Mouse (Mus musculus) C2C12 (cell line): Measurements from ENCODE around the gene 2810004N23Rik.

Experiments used
- CEBPB ChIP-seq: IDR thresholded peaks from one replicate; pipeline ENCODE4 v1.6.1; 2011; ENCODE audit warnings: low read depth, mild to moderate bottlenecking, control low read depth, moderate library complexity
- CTCF ChIP-seq: IDR thresholded peaks from one replicate; pipeline ENCODE4 v1.5.1; 2011; ENCODE audit not compliant: control insufficient read depth, insufficient read depth, insufficient read length
- FOSL1 ChIP-seq: IDR thresholded peaks from one replicate; pipeline ENCODE4 v1.8.0; 2011; ENCODE audit warnings: mild to moderate bottlenecking, low read length; ENCODE audit not compliant: poor library complexity, insufficient read depth, severe bottlenecking
- MAX ChIP-seq: IDR thresholded peaks from one replicate; pipeline ENCODE4 v1.6.1; 2011; ENCODE audit warnings: mild to moderate bottlenecking, control low read depth
- MYOD1 ChIP-seq: IDR thresholded peaks from one replicate; pipeline ENCODE4 v1.6.1; 2011; ENCODE audit warnings: low read depth; ENCODE audit not compliant: control insufficient read depth, insufficient read length
- MYOG ChIP-seq: IDR thresholded peaks from one replicate; pipeline ENCODE4 v1.6.1; 2011; ENCODE audit not compliant: control insufficient read depth, insufficient read length; ENCODE audit errors: extremely low read depth
- USF1 ChIP-seq: IDR thresholded peaks from one replicate; pipeline ENCODE4 v1.6.1; 2011; ENCODE audit warnings: low read depth, mild to moderate bottlenecking, control low read depth, moderate library complexity

GRCm38 (mm10) chr8:124878141-124878540 is 15.2 kb upstream of the 2810004N23Rik start:
- TF ChIP-seq MYOD1: no peak
- TF ChIP-seq CTCF: no peak
- no peak for TF ChIP-seq MAX
- TF ChIP-seq FOSL1: no peak
- no peak for TF ChIP-seq CEBPB
- TF ChIP-seq USF1: no peak
- no peak for TF ChIP-seq MYOG
